Mouse (Mus musculus): ENCODE measurements around the gene Asnsd1. TPM values are rescaled to one million over a fixed set of nuclear protein-coding genes. Genes with fewer than 3 reads are reported as not detected.
A peak's percentile ranks its signal among the peaks of the same experiment; 100 is the strongest.

Gene Asnsd1
- polyA plus RNA-seq, 1 experiment from 2014 or later = 68.2 TPM

- H3K27ac ChIP-seq = no peak overlapping the region
- no peaks in the 10 kb centered on the region for H3K9me3 ChIP-seq
- no peak overlapping the region for H3K4me2 ChIP-seq
- H3K36me3 ChIP-seq = peaks cover 7% of the 10 kb centered on the region; the same call in 1 of the 2 replicates
- no peak overlapping the region for H3K4me3 ChIP-seq
- no peaks in the 10 kb centered on the region for H3K4me1 ChIP-seq
- no peaks in the 10 kb centered on the region for H3K27me3 ChIP-seq
- 92% methylated on average over 5 of the region's 5 CpGs for WGBS
- no peak overlapping the region for H3K9ac ChIP-seq
- ATAC-seq (ENCODE audit: insufficient number of reproducible peaks, low FRiP score, low TSS enrichment, low read depth) = no peak
Measured at GRCm38 (mm10) chr1:53324827-53325494, 27.6 kb downstream of the Asnsd1 start.

DNA sequence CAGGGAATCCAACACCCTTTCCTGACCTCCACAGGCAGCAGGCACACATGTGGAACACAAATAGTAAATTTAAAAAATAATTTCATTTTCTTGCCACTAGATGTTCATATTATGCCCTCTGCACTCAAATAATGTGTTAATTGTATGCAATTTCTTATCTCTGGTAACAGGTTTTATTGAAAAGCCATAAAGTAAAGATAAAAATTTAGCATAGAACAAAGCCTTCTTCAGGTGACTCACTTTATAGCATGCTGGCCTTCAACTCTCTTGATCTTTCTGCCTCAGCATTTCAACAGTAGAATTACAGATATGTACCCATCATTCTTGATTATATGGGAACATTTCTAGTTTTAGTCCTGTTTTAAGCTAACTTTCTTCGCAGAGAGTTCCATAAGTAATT is 28.3 kb downstream of the Asnsd1 start:
- no peak overlapping the region for H3K9ac ChIP-seq
- H3K4me1 ChIP-seq = no peaks in the 10 kb centered on the region
- H3K27ac ChIP-seq = no peak overlapping the region
- H3K36me3 ChIP-seq = peaks cover 7% of the 10 kb centered on the region; the same call in 1 of the 2 replicates
- H3K27me3 ChIP-seq = no peaks in the 10 kb centered on the region
- H3K4me3 ChIP-seq = no peak overlapping the region
- 88% methylated on average over 1 of the region's 1 CpGs for WGBS
- no peak overlapping the region for H3K4me2 ChIP-seq
- H3K9me3 ChIP-seq = no peaks in the 10 kb centered on the region
- ATAC-seq (ENCODE audit: insufficient number of reproducible peaks, low FRiP score, low TSS enrichment, low read depth) = no peak

- H3K9me3 ChIP-seq = no peaks in the 10 kb centered on the region
- H3K9ac ChIP-seq = no peak overlapping the region
- 90% methylated on average over 5 of the region's 5 CpGs for WGBS
- no peaks in the 10 kb centered on the region for H3K4me1 ChIP-seq
- H3K4me3 ChIP-seq = no peak overlapping the region
- H3K27ac ChIP-seq = no peak overlapping the region
- ATAC-seq (ENCODE audit: insufficient number of reproducible peaks, low FRiP score, low TSS enrichment, low read depth) = no peak
- H3K36me3 ChIP-seq = peaks cover 8% of the 10 kb centered on the region; the same call in 1 of the 2 replicates
- no peaks in the 10 kb centered on the region for H3K27me3 ChIP-seq
- no peak overlapping the region for H3K4me2 ChIP-seq
Measured at GRCm38 (mm10) chr1:53323254-53323653, 29.3 kb downstream of the Asnsd1 start.

DNA sequence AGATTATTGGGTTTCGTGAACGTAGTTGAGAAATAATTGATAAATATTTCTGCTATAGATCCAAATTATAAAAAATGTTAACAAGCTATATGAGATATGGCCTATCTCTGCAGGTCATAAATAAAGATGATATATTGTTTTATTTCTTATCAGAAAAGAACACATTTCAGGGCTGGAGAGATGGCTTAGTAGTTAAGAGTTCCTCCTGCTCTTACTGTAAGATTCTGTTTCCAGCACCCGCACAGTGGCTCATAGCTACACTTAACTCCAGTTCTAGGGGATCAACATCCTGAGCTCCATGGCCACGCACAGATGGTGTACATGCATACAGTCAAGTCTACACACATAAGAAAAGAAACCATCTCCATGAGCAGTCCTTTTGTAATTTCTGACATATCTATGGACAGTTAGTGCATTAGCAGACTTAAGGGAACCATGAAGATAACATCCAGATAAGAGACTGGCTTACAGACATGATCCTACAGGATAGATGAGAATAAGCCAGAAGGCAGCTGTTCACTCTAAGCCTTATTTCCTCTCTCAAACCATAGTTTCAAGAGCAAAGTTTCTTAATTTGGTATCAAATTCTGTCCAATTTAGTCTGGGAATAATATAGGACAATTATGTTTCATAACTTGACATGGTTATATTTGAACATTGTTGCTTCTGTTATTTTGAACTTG is 30.7 kb downstream of the Asnsd1 start:
- no peak overlapping the region for H3K4me2 ChIP-seq
- no peak overlapping the region for H3K4me3 ChIP-seq
- H3K27ac ChIP-seq = no peak overlapping the region
- no peaks in the 10 kb centered on the region for H3K9me3 ChIP-seq
- peaks cover 17% of the 10 kb centered on the region; the same call in 1 of the 2 replicates for H3K36me3 ChIP-seq
- no peak for ATAC-seq (ENCODE audit: insufficient number of reproducible peaks, low FRiP score, low TSS enrichment, low read depth)
- no peaks in the 10 kb centered on the region for H3K27me3 ChIP-seq
- H3K9ac ChIP-seq = no peak overlapping the region
- H3K4me1 ChIP-seq = no peaks in the 10 kb centered on the region
- 95% methylated on average over 4 of the region's 4 CpGs for WGBS

GRCm38 (mm10) chr1:53312989-53313967 is 39.3 kb downstream of the Asnsd1 start, which contains the start of gene Osgepl1:
Gene Osgepl1 (plus strand): TSS chr1:53313624.
- Histone ChIP-seq H3K4me3 (peak within 1 kb of the TSS; percentile 61), H3K36me3 (peaks cover 9% of the 10 kb centered on the region; the same call in 1 of the 2 replicates), H3K4me2 (peak within 1 kb of the TSS; percentile 50), H3K9ac (peak within 1 kb of the TSS; percentile 56), H3K27ac (peak within 1 kb of the TSS; percentile 91), H3K4me1 (no peaks in the 10 kb centered on the region), H3K9me3 (no peaks in the 10 kb centered on the region), H3K27me3 (no peaks in the 10 kb centered on the region)
- ATAC-seq (ENCODE audit: insufficient number of reproducible peaks, low FRiP score, low TSS enrichment, low read depth) = peak; percentile 79
- 2% methylated on average over 27 of the region's 27 CpGs for WGBS

DNA sequence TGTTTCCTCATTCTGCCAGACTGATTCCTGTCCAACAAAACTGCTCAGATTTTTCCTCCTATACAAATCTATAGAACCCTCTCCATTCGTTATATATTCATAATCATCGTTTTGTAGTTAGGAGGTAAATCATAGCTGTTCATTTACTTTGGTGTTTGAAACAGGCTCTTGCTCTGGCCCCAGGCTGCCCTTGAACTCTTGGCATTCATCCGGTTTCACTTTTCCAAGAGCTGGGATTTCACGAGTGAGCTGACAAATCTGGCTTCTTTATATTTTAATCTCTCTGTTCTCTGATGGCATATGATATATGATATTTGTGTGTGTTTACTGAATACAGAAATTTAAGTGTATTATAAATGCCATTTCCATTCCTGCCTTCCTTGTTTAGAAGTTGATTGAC is 52.0 kb downstream of the Asnsd1 start:
- WGBS = 78% methylated on average over 4 of the region's 4 CpGs
- H3K27ac ChIP-seq = no peak overlapping the region
- ATAC-seq (ENCODE audit: insufficient number of reproducible peaks, low FRiP score, low TSS enrichment, low read depth) = no peak
- no peak overlapping the region for H3K4me2 ChIP-seq
- no peaks in the 10 kb centered on the region for H3K9me3 ChIP-seq
- H3K36me3 ChIP-seq = peaks cover 2% of the 10 kb centered on the region; the same call in 1 of the 2 replicates
- no peak overlapping the region for H3K9ac ChIP-seq
- no peaks in the 10 kb centered on the region for H3K27me3 ChIP-seq
- no peak overlapping the region for H3K4me3 ChIP-seq
- H3K4me1 ChIP-seq = 0 out of 2 replicates have a peak, but pooled peaks cover 5% of the 10 kb centered on the region

DNA sequence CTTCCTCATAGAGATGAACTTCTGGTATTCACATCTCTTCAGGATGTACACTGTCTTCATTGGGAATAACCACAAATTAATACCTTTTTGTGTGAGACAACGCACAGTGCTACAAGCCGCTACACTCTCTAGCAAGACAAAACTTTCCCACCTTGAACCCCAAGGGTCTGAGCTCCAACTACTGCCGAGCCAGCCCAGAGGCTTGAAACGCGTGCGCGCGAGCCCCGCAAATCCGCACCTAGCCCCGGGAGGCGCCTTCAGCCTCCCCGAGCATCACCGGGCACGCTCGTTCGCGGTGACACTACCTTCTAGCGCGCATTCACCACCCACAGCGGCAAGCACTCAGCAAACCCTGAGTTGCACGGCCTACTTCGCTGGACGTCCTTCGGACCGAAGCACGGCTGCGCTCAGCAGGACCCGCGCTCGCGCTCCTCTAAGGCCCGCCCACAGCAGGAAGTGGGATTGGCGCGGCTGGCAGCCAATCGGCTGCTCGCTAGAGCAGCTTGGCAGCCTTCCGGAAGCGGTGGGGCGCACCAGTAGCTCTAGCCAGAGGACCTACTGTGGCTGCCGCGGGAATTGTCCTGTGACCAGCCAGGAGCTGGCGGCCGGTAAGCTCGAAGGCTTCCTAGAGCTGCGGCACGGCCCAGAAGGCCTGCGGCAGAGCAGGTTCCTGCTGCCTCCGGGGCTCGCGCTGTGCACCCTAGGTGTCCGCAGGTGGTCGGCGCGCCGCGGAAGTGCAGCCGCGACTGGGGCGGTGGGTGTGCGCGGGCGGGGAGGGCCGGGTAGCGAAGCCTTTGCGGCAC is 55.8 kb downstream of the Asnsd1 start, which contains the start of the genes Pms1, Ormdl1 and Gm28778:
TSS of gene Pms1 (minus strand) at position 438 of the 803 bp plus-strand sequence.
TSS of gene Ormdl1 (plus strand) at position 515 of the 803 bp plus-strand sequence.
TSS of gene Gm28778 (plus strand) at position 531 of the 803 bp plus-strand sequence.
- H3K36me3 ChIP-seq = peaks cover 2% of the 10 kb centered on the region; the same call in 1 of the 2 replicates
- under 1% methylated on average over 66 of the region's 66 CpGs for WGBS
- peak within 1 kb of the TSS; percentile 75 for H3K9ac ChIP-seq
- H3K4me2 ChIP-seq = peak within 1 kb of the TSS; percentile 69
- no peaks in the 10 kb centered on the region for H3K27me3 ChIP-seq
- H3K27ac ChIP-seq = peak within 1 kb of the TSS; percentile 91
- H3K9me3 ChIP-seq = no peaks in the 10 kb centered on the region
- peak within 1 kb of the TSS; percentile 89 for H3K4me3 ChIP-seq
- ATAC-seq (ENCODE audit: insufficient number of reproducible peaks, low FRiP score, low TSS enrichment, low read depth) = peak; percentile 98
- 0 out of 2 replicates have a peak, but pooled peaks cover 5% of the 10 kb centered on the region for H3K4me1 ChIP-seq

Other genes starting within 250 kb of the Asnsd1 start
- not detected in 2 replicates for gene 1700019A02Rik, start 165.1 kb downstream of the Asnsd1 start, polyA plus RNA-seq (2015; fragmentation: Nextera tagmentation; extraction: Ambion mirVana)
- 13.9 and 16.5 TPM in 2 replicates for gene Pms1, start 55.7 kb downstream of the Asnsd1 start, polyA plus RNA-seq (2015; fragmentation: Nextera tagmentation; extraction: Ambion mirVana)
- gene Ormdl1, start 55.7 kb downstream of the Asnsd1 start, polyA plus RNA-seq (2015; fragmentation: Nextera tagmentation; extraction: Ambion mirVana) = 34.3 and 34.9 TPM in 2 replicates
- not detected in 2 replicates for gene Gm28778, start 55.6 kb downstream of the Asnsd1 start, polyA plus RNA-seq (2015; fragmentation: Nextera tagmentation; extraction: Ambion mirVana)
- gene Osgepl1, start 39.1 kb downstream of the Asnsd1 start, polyA plus RNA-seq (2015; fragmentation: Nextera tagmentation; extraction: Ambion mirVana) = 15.3 and 17.8 TPM in 2 replicates
- gene Asdurf, start 133 bp downstream of the Asnsd1 start, polyA plus RNA-seq (2015; fragmentation: Nextera tagmentation; extraction: Ambion mirVana) = 10.5 TPM in 1 of 2 replicates, not detected in the other
- 0.61 and 0.73 TPM in 2 replicates for gene Gm28551, start 85 bp downstream of the Asnsd1 start, polyA plus RNA-seq (2015; fragmentation: Nextera tagmentation; extraction: Ambion mirVana)

Data from limb, embryonic 15.5 days (tissue).